Mouse (Mus musculus) embryonic facial prominence, embryonic 11.5 days (tissue): ENCODE data around the gene Tnfrsf11a. TPM values are rescaled to one million over a fixed set of nuclear protein-coding genes. Genes with fewer than 3 reads are reported as not detected.
"Not testable (repeated sequence)": the region's sequence is repeated elsewhere in the genome, so short reads cannot be mapped to it uniquely, and the experiment has no call there.

Experiments used
- ATAC-seq: fragments of 200-750 bp; cut with Nextera tagmentation; replicated peaks from 2 replicates; pipeline ENCODE4 v1.8.0; 2017; ENCODE audit warnings: low read depth; ENCODE audit not compliant: insufficient number of reproducible peaks, low FRiP score, low TSS enrichment
- DNase-seq: peaks from one replicate; pipeline ENCODE4 v3.0.0-alpha.2; 2015; ENCODE audit warnings: low spot score
- H3K27ac ChIP-seq: fragments of 300-500 bp; sonication (generic); replicated peaks from 2 replicates; pipeline ENCODE4 v1.5.1; 2014; ENCODE audit warnings: mild to moderate bottlenecking, low read depth, low read length, control low read depth
- H3K27me3 ChIP-seq: fragments of 300-500 bp; sonication (generic); 2 replicates; pipeline ENCODE4 v1.6.1; 2014; ENCODE audit warnings: mild to moderate bottlenecking, low read length, moderate library complexity, mixed read lengths; ENCODE audit not compliant: control insufficient read depth, insufficient read depth
- H3K36me3 ChIP-seq: fragments of 300-500 bp; sonication (generic); replicated peaks from 2 replicates; pipeline ENCODE4 v1.6.1; 2014; ENCODE audit warnings: low read depth, mild to moderate bottlenecking, low read length, moderate library complexity, mixed read lengths; ENCODE audit not compliant: control insufficient read depth, insufficient read depth
- H3K4me1 ChIP-seq: fragments of 300-500 bp; sonication (generic); 2 replicates; pipeline ENCODE4 v1.6.1; 2014; ENCODE audit warnings: low read length, mixed read lengths; ENCODE audit not compliant: control insufficient read depth, insufficient read depth
- H3K4me2 ChIP-seq: fragments of 300-500 bp; sonication (generic); 2 replicates; pipeline ENCODE4 v1.6.1; 2014; ENCODE audit warnings: low read depth, mild to moderate bottlenecking, control low read depth, low read length, moderate library complexity
- H3K4me3 ChIP-seq: fragments of 300-500 bp; sonication (generic); 2 replicates; pipeline ENCODE4 v1.5.1; 2014; ENCODE audit warnings: low read depth, low read length, control low read depth
- H3K9ac ChIP-seq: fragments of 300-500 bp; sonication (generic); replicated peaks from 2 replicates; pipeline ENCODE4 v1.6.1; 2014; ENCODE audit warnings: mild to moderate bottlenecking, control low read depth, low read length
- H3K9me3 ChIP-seq: fragments of 300-500 bp; sonication (generic); replicated peaks from 2 replicates; pipeline ENCODE4 v1.6.1; 2016; ENCODE audit warnings: mild to moderate bottlenecking, low read length, inconsistent platforms, mixed read lengths; ENCODE audit not compliant: control insufficient read depth
- WGBS: fragments of 180-500 bp; shearing (Covaris S2); extraction: QIAGEN DNeasy Blood & Tissue Kit; methylation state at CpG from one replicate; pipeline ENCODE4 v1.1.7; 2014; 5-methylcytosine and 5-hydroxymethylcytosine counted together
- polyA plus RNA-seq: library from polyadenylated mRNA; unstranded; fragments of >200 nt; fragmentation: Nextera tagmentation; extraction: Ambion mirVana; gene quantifications from 2 replicates; pipeline ENCODE4 v1.2.1, GENCODE M21; 2014

Tnfrsf11a gene
- polyA plus RNA-seq, 1 experiment from 2014 or later = 0.46 TPM

DNA sequence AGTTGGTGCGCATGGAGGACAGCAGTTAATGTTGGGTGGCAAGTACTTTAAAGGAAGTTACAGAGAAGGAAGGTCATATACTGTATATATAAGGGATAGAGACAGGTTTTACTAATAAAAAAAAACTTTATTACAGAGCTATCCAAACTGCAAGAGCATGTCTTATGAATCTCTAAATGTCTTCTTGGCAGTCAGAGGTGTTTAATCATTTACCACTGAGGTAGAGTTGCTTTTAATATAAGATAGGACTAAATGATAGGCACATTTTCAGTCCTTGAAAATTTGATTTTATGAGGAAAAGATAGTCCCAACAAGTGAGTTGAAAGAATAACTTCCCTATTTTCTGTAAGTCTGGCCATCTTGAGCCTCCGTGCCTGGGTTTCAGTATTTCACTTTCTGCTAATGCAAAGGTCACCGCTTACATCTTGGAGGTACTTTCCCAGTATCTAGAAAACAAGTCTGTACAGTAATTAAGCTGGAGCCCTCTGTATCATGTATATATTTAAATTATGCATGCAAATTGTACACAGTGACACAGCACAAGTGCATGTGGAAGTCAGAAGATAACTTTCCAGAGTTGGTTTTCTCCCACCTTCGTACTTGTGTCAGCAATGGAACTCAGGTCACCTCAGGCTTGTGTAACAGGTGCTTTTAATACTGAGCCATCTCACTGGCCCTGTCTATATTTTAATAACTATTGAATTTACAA lies 32.3 kb upstream of the Tnfrsf11a start:
- H3K9ac ChIP-seq = no peak overlapping the region
- no peaks in the 10 kb centered on the region for H3K9me3 ChIP-seq
- no peaks in the 10 kb centered on the region for H3K4me1 ChIP-seq
- no peak overlapping the region for H3K4me2 ChIP-seq
- 89% methylated on average over 4 of the region's 4 CpGs for WGBS
- H3K27ac ChIP-seq = no peak overlapping the region
- no peaks in the 10 kb centered on the region for H3K36me3 ChIP-seq
- no peak overlapping the region for H3K4me3 ChIP-seq
- ATAC-seq (no peak), DNase-seq (no peak)
- H3K27me3 ChIP-seq = no peaks in the 10 kb centered on the region

DNA sequence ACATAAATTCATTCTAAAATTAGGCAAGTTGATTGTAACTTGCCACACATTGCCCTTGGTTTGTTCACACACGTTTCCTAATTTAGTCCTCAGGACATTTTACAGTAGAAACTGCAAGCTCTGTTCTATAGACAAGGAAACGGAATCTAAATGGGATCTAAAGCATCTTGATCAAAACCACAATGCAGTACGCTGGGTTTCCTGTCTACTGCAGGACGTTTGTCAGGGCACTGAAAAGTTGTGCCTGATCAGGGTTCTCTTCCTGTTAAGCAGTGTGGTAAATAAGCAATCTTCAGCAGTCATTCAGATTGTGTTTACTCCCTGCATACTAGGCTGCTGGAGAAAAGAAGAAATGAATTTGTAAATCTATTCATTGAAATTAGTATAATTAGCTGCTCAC lies 28.3 kb upstream of the Tnfrsf11a start:
- H3K27ac ChIP-seq = no peak overlapping the region
- no peaks in the 10 kb centered on the region for H3K27me3 ChIP-seq
- no peak overlapping the region for H3K9ac ChIP-seq
- no peaks in the 10 kb centered on the region for H3K9me3 ChIP-seq
- H3K36me3 ChIP-seq = no peaks in the 10 kb centered on the region
- H3K4me3 ChIP-seq = no peak overlapping the region
- ATAC-seq (no peak), DNase-seq (no peak)
- no peaks in the 10 kb centered on the region for H3K4me1 ChIP-seq
- 72% methylated on average over 4 of the region's 4 CpGs for WGBS
- H3K4me2 ChIP-seq = no peak overlapping the region

DNA sequence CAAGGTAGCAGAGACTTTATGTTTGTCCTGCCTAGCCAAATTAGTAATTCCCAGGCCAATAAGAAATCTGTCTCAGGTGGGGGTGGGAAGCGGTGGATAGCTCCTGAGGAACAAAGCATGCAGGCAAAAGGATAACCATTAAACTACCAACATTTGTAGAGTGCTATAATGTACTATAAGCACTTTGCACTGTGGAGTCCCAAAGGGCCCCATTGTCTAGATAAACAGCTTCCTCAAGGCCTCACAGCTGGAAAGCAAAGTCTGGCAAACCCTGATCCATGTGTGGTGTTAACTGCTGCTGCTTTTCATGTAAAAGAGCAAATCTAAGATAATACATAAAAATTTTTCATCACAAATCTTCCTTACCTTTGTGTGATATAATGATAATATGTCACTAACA lies 27.6 kb upstream of the Tnfrsf11a start:
- Histone ChIP-seq H3K27me3 (no peaks in the 10 kb centered on the region), H3K4me1 (no peaks in the 10 kb centered on the region), H3K27ac (no peak overlapping the region), H3K36me3 (no peaks in the 10 kb centered on the region), H3K4me2 (no peak overlapping the region), H3K9me3 (no peaks in the 10 kb centered on the region), H3K9ac (no peak overlapping the region), H3K4me3 (no peak overlapping the region)
- no peak for DNase-seq
- no peak for ATAC-seq
- 91% methylated on average over 1 of the region's 1 CpGs for WGBS

DNA sequence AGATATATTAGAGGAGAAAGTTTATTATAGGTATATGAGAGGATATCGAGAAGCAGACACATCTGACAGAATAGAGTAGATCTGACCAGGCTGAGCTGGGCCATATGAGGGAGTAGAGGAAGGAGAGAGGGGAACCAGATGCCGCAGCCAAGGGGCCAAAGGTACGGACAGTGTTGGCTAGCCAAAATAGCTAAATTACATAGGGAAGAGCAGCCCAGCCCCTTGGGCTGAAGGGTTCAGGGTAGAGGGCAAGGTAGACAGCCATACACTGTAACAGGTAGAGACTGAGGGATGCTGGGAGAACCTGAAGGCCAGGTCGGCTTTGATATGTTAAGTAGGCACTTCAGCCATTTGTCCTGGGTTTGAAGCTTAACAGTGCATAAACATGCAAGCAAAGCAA lies 21.7 kb upstream of the Tnfrsf11a start:
- Histone ChIP-seq H3K4me2 (no peak overlapping the region), H3K9ac (no peak overlapping the region), H3K9me3 (no peaks in the 10 kb centered on the region; the same call in 1 of the 2 replicates), H3K4me3 (no peak overlapping the region), H3K27ac (no peak overlapping the region), H3K27me3 (no peaks in the 10 kb centered on the region), H3K4me1 (no peaks in the 10 kb centered on the region), H3K36me3 (no peaks in the 10 kb centered on the region)
- DNase-seq (no peak), ATAC-seq (no peak)
- WGBS = 91% methylated on average over 4 of the region's 4 CpGs

DNA sequence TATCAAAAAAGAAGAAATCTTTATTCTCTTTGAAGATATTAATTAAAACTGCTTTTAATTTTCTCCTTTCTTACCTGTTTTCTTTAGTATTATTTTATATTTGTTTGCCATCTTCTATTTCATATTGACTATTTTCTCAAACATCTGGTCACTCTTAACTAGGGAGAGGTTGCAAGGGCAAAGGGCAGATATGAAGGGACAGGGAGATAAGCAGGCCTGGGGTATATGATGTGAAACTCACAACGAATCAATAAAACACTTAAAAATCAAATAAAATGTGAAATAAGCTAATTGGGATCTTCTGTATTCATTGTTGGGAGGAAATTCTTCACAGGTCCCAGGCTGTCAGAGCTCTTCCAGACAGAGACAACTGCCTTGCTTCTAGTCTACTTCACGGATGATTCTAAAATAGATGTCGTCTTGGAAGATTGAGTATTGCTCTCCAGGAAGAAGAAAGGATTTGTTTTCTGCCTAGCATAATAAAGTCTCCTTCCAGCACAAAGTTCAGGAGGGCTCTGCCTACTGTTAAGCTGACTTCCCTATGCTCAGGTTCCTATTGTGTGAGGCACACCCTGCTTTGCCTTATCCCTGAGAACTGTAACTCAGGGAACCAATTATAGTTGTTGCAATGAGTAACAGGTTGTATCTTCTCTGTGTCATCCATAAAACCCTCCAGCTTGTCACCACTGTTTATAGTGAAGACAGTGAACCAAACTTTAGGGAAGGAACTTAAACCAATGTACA lies 20.9 kb upstream of the Tnfrsf11a start:
- no peak overlapping the region for H3K9ac ChIP-seq
- DNase-seq (no peak), ATAC-seq (no peak)
- H3K4me1 ChIP-seq = no peaks in the 10 kb centered on the region
- 93% methylated on average over 3 of the region's 3 CpGs for WGBS
- no peaks in the 10 kb centered on the region for H3K27me3 ChIP-seq
- no peak overlapping the region for H3K27ac ChIP-seq
- no peaks in the 10 kb centered on the region for H3K36me3 ChIP-seq
- H3K4me3 ChIP-seq = no peak overlapping the region
- no peak overlapping the region for H3K4me2 ChIP-seq
- H3K9me3 ChIP-seq = no peaks in the 10 kb centered on the region; the same call in 1 of the 2 replicates

DNA sequence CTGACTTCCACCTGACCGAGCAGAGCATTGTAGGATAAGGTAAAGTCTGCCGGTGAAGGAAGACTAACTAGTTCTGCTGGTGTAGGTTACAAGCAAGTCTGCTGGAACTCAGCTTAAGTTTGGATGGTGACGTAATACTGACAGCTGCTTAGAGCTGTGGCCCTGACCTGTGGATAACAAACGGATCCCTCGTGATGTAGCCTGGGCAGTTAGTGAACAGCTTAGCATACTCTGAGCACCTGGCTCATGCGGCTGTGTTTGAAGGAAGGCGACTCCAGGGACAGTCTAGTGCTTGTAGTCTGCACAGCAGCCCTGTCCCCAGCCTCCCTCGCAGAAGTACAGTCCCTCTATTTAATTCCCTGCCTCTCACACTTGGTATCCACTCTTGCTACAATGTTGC lies 14.9 kb upstream of the Tnfrsf11a start:
- Histone ChIP-seq H3K9me3 (no peaks in the 10 kb centered on the region; the same call in 1 of the 2 replicates), H3K27ac (no peak overlapping the region), H3K4me2 (no peak overlapping the region), H3K27me3 (no peaks in the 10 kb centered on the region), H3K4me1 (no peaks in the 10 kb centered on the region), H3K9ac (no peak overlapping the region), H3K4me3 (no peak overlapping the region), H3K36me3 (no peaks in the 10 kb centered on the region)
- DNase-seq (no peak), ATAC-seq (no peak)
- 83% methylated on average over 8 of the region's 8 CpGs for WGBS

DNA sequence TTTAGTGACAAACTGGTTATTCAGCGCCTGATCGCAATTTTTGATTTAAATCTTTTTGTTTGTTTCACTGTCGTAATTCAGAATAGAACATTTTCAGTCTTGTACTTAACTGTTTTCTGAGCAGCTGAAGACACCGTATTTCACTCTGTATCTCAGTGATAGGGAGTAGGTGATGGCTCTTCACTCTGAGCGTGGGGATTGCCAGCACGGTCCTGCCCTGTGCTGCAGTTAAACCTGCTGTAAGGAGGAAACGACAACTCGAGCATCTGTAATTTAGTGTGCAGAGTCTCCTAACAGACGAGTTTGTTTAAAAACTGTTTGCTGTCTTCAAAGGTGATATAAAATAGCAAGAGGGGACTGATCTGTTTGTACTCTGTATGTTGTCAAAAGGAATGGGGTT lies 14.4 kb upstream of the Tnfrsf11a start:
- 87% methylated on average over 9 of the region's 9 CpGs for WGBS
- not testable (repeated sequence) for ATAC-seq, DNase-seq

DNA sequence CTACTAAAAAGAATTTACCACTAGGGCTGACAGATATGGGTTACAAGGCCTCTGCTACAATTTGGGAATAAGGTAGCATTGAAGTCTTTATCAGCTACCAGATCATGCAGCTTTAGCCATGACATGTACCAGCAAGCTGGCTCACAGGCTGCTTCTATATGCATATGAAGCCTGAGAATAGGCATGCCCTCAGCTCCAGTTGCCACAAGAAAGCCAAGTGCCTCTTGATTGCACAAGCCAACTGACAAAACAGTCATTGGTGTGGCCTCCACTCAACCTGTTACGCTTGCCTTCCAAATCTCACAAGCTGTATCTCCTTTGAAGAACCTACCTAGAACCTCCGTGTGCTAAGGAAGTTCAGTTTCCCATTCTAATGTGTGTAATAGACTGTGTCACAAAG lies 12.1 kb upstream of the Tnfrsf11a start:
- no peaks in the 10 kb centered on the region for H3K36me3 ChIP-seq
- WGBS = 93% methylated on average over 2 of the region's 2 CpGs

More for the DNA sequence above, 14.4 kb upstream of the Tnfrsf11a start:
- H3K9me3 ChIP-seq, H3K9ac ChIP-seq, H3K36me3 ChIP-seq, H3K4me3 ChIP-seq, H3K27ac ChIP-seq, H3K4me2 ChIP-seq, H3K27me3 ChIP-seq, H3K4me1 ChIP-seq: not testable (repeated sequence)

More for the DNA sequence above, 12.1 kb upstream of the Tnfrsf11a start:
- H3K4me2 ChIP-seq = no peak overlapping the region
- no peak overlapping the region for H3K9ac ChIP-seq
- no peaks in the 10 kb centered on the region for H3K27me3 ChIP-seq
- no peak for ATAC-seq
- DNase-seq = no peak
- H3K27ac ChIP-seq = no peak overlapping the region
- H3K4me1 ChIP-seq = no peaks in the 10 kb centered on the region
- H3K9me3 ChIP-seq = no peaks in the 10 kb centered on the region
- no peak overlapping the region for H3K4me3 ChIP-seq
